Mouse (Mus musculus) lung, postnatal 0 days (tissue): Measurements from ENCODE around the gene Fam49a.

Experiments used
- CTCF ChIP-seq: IDR thresholded peaks from 2 replicates; pipeline ENCODE4 v1.5.1; 2016; ENCODE audit warnings: antibody characterized with exemption, mild to moderate bottlenecking
- EP300 ChIP-seq: IDR thresholded peaks from 2 replicates; pipeline ENCODE4 v1.6.1; 2016; ENCODE audit warnings: antibody characterized with exemption, mild to moderate bottlenecking, control low read depth

- TF ChIP-seq CTCF (peak; percentile 88), EP300 (no peak)
These were observed 134.3 kb downstream of the Fam49a start for GRCm38 (mm10) chr12:12396224-12396623.
